Mouse (Mus musculus) frontal cortex, adult 2 months (tissue): ENCODE data around the gene Bcas3. TPM values are rescaled to one million over a fixed set of nuclear protein-coding genes. Genes with fewer than 3 reads are reported as not detected.

ENCODE experiments used
- DNase-seq, 2 experiments: peaks; one replicate each; pipeline ENCODE4 v3.0.0; 2022; ENCODE audit warnings: low spot score in 1 of 2; ENCODE audit errors: extremely low spot score in 1 of 2
- polyA plus RNA-seq: library from polyadenylated mRNA; depleted of rRNA; stranded (reverse); fragments of >200 nt; gene quantifications from 2 replicates; pipeline ENCODE4 v1.2.3, GENCODE M21; 2012

The Bcas3 gene
- polyA plus RNA-seq, 1 experiment, result 47.9 TPM

DNA sequence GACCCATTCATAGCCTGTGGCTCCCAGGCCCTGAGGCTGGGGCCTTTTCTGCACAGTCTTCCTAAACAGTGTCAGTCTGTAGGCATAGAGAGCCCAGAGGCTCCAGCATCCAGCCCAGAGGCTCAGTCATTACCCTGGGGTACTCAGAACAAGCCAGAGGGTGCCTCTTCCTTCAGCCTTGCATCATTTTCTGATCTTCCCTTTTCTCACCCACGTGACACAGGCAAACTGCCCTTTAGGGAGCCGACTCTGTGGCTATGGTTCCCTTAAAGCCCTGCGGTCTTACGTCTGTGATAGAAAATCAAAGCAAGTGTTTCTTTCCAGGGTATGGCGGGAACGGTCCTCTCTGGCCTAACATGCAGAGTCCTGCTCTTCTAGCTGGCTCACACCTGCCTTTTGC lies 421.7 kb downstream of the Bcas3 start:
- no peak for DNase-seq

- DNase-seq, result no peak
Observed at GRCm38 (mm10) chr11:85775492-85775891, 422.5 kb downstream of the Bcas3 start.

DNA sequence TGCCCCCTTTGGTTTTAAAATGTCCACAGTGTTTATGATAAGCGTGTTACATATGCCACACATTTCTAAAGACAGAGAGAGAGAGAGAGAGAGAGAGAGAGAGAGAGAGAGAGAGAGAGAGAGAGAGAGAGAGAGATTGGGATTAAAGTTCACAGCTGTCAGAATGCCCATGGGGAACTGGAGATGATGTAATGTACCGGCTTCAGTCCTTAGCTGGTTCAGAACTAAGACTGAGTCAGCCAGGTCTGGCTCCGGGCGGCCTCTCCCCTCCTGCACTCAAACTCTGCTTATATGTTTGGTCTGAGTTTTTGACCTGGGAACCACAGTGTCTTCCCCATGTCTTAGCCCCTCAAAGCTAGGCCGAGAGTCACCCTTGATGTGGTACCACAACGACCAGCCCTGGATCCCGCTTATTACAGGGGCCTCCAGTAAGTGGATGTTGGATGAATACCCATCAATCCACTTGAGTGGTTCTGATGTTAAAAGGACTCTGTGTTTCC lies 423.9 kb downstream of the Bcas3 start:
- DNase-seq, result no peak

- DNase-seq, result no peak
Observed at GRCm38 (mm10) chr11:85777950-85778349, 425.0 kb downstream of the Bcas3 start.

DNA sequence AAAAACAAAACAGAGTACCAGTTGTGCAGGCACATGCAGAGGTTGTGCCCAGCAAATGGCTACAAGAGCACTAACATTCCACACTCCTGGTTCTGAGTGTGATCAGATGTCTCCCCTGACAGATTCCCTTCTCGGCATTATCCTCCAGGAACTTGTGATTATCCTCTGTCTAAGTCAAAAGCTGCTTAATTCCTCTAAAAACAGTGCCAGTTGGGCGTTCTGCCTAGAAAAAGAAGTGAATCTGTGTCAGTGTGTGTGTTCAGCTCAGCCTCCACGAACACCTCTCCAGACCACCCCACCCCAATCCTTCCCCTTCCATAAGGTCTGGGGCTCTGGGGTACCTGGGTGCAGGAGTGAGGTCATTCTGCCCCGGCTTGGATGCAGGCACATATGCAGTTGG lies 427.3 kb downstream of the Bcas3 start:
- no peak for DNase-seq

DNA sequence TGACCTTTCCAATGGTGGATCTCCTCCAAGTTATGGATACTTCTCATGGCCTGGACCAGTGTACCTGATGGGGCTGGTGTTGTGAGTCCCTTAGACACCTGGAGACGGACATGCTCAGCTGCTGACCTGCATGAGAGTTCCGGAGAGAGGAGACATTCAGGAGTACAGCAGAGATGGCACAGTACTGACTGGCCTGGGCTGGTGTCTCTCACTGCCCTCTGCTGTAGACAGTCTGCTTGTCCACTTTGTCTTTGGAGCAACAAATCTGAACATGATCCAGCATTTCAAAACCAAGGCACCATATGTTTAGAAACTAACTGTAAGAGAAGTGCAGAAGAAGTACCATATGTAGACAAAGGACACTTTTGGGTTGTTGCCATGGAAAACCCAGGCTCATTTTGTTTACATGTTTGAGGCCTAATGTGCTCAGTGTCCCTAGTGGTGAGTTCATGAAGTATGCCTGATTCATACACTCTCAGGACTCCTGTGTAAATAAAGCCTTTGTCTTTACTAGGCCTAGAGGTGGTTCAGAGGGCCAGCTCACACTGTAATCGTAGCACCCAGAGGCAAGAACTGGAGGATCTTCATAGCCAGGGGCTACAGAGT lies 433.2 kb downstream of the Bcas3 start:
- peak in 1 of 2 experiments; percentile 20 for DNase-seq

DNA sequence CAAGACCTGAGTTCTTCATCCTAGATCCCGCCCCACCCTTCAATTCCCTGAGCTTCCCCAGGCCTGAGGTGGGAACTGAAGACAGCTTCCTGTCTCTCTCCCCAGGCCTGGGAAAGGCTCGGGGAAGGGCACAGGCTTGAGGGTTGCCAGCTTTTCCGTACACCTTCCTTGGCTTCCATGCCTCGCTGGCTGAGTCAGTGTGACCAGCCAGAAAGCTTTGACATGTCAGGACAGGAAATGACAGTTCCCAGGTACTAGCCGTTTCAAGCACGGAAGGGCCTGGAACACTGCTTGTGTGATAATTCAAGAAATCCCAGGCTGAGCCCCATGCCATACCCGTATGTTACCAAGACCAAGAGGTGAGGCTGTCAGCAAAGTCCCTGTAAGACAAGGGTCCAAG lies 436.8 kb downstream of the Bcas3 start:
- no peak for DNase-seq

DNA sequence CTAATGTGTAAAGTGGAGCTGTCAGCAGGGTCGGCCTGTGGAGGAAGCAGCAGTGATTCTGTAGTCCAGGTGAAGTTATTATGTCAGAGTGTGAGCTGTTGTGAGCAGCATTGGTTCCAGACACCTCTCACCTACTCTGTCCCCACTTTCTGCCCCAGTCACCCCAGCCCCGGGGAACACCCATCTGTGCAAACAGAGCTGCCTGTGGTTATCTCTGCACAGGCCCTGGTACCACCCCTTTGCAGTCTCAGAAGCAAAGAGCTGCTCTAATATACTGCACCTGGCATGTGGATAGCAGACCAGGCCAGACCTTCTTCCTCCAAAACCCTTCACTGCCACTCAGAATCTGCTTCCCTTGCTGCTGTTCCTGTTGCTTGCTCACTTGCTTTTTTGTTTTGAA lies 437.3 kb downstream of the Bcas3 start:
- no peak for DNase-seq

DNA sequence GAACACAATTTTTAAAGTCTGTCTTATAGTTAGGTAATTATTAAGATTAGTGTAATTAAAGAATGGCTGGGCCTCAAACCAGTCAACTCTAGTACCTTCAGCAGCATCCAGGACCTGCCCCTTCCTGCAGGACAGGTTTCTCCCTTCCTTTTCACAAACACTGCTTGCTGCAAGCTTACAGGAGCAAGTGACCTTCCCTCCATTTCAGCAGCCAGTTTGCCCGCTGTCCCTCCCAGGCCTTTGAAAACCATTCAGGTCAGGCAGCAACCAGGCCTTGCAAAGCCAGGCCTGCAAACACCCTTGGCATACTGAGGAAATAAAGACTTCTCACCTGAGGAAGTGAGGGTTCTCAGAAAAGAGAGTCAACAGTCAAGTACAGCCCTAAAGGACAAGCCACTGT lies 438.2 kb downstream of the Bcas3 start:
- DNase-seq, result no peak

DNA sequence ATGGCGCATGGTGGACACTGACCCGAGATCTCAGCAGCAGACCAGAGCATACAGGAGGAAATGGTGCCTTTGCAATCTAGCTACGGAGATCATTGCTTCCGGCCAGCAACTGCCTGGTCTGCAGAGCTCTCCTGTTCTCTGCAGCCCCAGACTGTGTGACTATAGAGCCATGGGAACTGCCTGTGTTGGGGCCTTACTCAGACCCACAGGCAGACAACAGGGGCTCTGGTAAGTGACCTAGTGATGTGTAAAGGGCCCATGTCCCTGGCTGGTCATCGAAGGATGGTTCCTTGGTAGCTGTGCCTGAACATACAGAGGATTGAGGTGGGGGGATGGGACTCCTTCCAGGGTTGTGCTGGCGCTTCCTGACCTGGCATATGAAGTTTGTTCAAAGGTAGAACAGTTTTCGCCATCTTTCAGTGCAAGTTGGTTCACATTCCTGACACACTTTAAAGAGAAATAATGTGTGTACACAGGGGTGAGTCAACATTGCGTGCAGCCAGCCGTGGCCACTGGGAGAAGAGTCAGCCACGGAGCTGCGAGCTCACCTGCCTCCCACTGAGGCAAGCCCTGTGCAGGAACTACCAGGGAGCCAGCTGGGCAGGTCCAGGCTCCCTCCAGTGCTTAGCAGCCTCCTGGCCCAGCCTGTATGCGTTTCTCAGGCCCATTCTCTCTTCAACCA lies 439.7 kb downstream of the Bcas3 start:
- DNase-seq, result no peak

GRCm38 (mm10) chr11:85799456-85799855 lies 446.5 kb downstream of the Bcas3 start:
- no peak for DNase-seq

DNA sequence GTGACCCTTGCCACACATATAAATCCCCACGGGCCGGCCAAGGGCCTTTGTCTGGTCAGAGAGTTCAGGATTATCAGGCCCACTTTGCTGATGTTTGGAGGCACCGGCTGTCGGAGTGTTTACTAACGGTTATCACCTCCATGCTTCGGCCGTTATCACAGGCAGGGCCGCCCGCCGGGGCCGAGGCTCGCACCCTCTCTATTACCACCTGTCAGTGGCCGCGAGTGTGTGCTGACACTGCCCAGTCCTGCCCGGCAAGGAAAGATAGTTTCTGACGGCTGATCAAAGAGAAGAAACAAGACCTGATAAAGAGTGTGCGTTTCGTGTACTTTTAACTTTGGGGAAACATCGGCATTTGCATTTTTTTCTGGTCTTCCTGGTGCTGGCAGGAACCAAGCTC lies 446.9 kb downstream of the Bcas3 start:
- DNase-seq, result no peak

DNA sequence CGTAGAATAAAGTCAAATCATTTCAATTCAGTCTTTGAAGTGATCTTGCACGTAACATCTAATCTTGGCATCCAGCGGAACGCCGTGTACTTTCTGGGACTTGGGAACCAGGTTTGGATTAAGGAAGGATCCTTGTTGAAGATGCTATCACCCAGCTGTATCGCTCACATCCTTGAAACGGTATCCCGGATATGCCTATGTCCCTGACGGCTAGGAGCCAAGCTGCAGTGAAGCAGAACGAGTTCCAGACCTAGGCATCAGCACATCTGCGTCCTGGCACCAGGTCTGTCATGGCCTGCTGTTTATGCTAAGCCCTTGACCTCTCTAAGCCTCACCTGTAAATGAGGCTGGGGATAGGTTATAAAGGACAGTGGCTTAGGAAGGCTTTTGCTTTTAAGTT lies 447.4 kb downstream of the Bcas3 start:
- DNase-seq, result no peak

- no peak for DNase-seq
Observed at GRCm38 (mm10) chr11:85804048-85804447, 451.1 kb downstream of the Bcas3 start.

DNA sequence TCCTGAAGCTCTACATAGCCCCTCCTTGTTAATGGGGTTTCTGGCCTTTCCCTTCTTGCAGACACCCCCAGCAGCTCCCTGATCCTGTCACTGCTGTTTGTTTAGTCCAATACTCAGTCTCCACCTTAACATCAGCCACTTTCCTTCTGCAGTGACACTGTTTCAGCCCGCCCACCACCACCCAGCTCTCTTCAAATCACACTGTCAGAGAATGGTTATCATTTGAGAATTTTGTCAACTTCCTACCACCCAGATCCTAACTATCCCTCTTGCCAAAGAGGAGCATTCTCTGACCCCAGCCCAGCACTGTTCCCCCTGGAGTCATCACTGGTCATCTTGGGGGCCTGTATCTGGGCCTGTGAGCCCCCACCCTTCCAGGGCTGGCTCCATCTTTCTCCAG lies 452.8 kb downstream of the Bcas3 start:
- no peak for DNase-seq

DNA sequence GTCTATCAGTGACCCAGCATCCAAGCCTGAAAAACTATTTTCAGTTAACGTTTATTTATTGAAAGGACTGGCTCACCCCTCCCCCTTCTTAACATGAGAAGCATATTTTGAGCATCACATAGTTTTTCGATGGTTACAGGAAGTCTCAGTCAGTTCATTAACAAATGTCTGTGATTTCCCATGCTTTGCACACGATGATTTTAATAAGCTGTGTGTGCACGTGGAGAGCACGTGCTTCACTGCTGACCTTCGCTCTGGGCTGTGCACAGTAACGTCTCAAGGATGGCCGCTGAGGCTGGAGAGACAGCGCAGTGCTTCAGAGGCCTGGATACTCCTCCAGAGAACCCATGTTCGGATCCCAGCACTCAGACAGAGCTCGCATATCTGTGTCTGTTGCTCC lies 454.4 kb downstream of the Bcas3 start:
- no peak for DNase-seq

- DNase-seq, result no peak
Observed at GRCm38 (mm10) chr11:85811229-85811628, 458.3 kb downstream of the Bcas3 start.

GRCm38 (mm10) chr11:85811676-85812075 lies 458.7 kb downstream of the Bcas3 start:
- DNase-seq, result no peak

GRCm38 (mm10) chr11:85812201-85812966 lies 459.4 kb downstream of the Bcas3 start:
- DNase-seq, result no peak

DNA sequence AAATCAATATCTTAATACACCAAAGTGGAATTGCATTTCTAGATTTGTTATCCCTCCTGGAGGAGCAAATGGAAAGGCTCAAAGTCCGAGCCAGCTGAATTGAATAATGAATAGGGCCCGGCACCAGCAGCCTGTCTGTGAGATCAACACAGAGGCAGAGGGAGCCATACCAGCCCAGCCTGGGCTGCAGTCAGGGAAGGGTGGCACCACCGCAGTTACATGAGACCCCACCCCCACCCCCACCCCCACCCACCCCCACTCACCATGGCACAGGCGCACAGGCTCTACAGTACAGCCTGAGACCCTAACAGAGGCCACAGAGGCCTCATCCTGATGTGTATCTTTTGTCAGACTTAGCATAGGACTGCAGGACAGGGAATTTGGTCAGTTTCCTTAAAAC lies 461.7 kb downstream of the Bcas3 start:
- DNase-seq, result no peak

- no peak for DNase-seq
Observed at GRCm38 (mm10) chr11:85816471-85816870, 463.5 kb downstream of the Bcas3 start.

DNA sequence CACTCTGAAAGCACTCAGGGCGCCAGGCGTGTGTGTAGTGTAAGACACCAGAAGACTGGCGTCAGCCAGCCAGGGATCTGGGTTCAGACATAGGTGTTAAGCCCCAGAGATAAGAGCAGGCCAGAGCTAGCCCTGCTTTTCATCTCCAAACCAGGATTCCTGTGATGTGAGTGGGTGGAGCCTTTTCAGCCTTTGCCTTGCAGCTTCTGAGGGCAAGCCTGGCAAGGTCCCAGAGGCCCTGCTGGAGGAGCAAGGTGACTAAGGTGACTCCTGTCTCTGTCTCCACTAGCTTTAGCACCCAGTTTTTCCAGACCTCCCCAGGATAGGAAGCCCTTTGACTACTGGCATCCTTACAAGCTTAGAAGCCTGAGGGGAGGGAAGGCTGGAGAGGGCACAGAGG lies 465.4 kb downstream of the Bcas3 start:
- no peak for DNase-seq
